Mouse (Mus musculus) lung, postnatal 0 days (tissue): Measurements from ENCODE around the gene Grin2b.

Experiments
- CTCF ChIP-seq: IDR thresholded peaks from 2 replicates; pipeline ENCODE4 v1.5.1; 2016; ENCODE audit warnings: antibody characterized with exemption, mild to moderate bottlenecking
- EP300 ChIP-seq: IDR thresholded peaks from 2 replicates; pipeline ENCODE4 v1.6.1; 2016; ENCODE audit warnings: antibody characterized with exemption, mild to moderate bottlenecking, control low read depth

- TF ChIP-seq CTCF (no peak), EP300 (no peak)
Observed at GRCm38 (mm10) chr6:136139967-136140366, 33.3 kb downstream of the Grin2b start.
